Mouse (Mus musculus) kidney, postnatal 36 days (tissue): ENCODE measurements around the gene Mrps22.

Source experiments
- DNase-seq, 2 experiments: peaks; one replicate each; pipeline ENCODE4 v3.0.0; 2021 to 2022; ENCODE audit warnings: mixed read lengths in 2 of 2

Gene Mrps22

GRCm38 (mm10) chr9:98601156-98601836, at the start of gene Mrps22:
Gene Mrps22, minus strand, starts transcription at chr9:98601660.
- peak; percentile 86 for DNase-seq

DNA sequence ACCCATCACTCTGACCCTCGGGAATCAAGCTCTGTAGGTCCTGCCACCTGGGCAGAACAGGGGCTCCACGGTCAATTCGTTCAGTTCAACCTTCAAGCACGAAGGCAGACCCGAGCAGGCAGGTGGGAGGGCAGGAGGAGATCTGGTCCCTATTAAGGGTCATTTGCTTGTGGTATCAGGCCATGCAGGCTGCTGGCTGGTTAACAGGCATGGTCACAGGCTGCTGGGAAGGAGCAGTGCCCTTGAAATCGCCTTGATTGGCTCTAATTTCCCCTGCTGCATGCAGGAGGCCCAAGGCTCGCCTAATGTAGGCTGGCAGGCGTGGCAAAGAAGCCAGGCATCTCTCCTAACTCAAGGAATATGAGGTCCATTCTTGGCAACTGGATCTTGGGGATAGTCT, 49.1 kb upstream of the Mrps22 start:
- no peak for DNase-seq

DNA sequence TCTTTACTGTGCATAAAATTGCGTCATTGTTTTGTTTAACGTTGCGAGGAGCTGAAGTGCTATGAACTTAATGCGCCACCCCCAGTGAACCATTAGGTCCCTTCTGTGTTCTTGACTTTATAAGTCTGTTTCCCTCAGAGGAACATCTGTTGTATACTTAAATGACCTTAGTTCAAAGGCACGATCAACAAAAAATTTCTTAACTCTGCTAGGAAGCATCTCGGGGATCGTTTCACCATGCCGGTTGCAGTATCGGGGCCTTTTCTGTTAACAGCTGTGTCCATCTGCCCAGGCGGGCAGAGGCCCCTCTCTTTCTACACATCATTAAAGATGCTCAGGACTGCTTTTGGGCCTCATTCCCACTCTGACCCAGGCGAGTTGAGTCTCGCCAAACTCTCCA, 46.0 kb upstream of the Mrps22 start:
- no peak for DNase-seq

- peak; percentile 69 to 87 for DNase-seq
Observed at GRCm38 (mm10) chr9:98645750-98646149, 44.3 kb upstream of the Mrps22 start.

- no peak for DNase-seq
Observed at GRCm38 (mm10) chr9:98642126-98642525, 40.7 kb upstream of the Mrps22 start.

- DNase-seq = no peak
Observed at GRCm38 (mm10) chr9:98633287-98634162, 32.1 kb upstream of the Mrps22 start.

GRCm38 (mm10) chr9:98628480-98628879, 27.0 kb upstream of the Mrps22 start:
- DNase-seq = peak in 1 of 2 experiments; percentile 4

DNA sequence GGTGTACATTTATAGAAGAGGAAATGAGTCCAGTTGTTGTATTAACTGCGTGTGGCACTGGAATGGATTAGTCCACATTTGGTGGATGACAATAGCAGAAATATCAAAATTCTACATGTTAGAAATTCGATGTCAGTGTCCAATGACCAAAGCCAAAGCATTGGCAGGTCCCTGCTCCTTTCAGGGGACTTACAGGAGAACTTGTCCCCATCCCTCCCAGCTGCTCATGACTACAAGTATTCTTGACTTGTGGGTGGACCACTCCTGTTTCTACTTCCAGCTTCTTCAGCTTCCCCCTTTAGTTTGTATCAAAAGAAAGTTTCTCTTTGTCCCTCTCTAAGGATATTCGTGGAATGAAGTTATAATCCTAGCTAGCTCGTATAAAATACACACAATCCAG, 3.4 kb upstream of the Mrps22 start:
- DNase-seq = no peak

- no peak for DNase-seq
Observed at GRCm38 (mm10) chr9:98601837-98602359, 438 bp upstream of the Mrps22 start.

DNA sequence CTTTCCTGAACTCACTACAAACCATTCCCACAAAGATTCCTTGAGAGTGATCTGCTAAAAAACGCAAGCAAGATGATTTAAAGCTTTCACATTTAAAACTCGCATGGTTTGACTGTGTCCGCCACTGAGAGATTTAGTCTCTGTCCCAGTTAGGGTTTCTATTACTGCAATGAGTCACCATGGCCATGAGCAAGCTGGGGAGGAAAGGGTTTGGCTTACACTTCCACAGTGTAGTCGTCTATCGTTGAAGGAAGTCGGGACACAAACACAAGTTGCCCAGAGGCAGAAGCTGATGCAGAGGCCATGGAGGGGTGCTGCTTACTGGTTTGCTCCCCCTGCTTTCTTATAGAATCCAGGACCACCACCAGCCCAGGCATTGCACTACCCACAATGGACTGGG, 1.4 kb downstream of the Mrps22 start:
- no peak for DNase-seq

- no peak for DNase-seq
Observed at GRCm38 (mm10) chr9:98583852-98584251, 17.6 kb downstream of the Mrps22 start.

DNA sequence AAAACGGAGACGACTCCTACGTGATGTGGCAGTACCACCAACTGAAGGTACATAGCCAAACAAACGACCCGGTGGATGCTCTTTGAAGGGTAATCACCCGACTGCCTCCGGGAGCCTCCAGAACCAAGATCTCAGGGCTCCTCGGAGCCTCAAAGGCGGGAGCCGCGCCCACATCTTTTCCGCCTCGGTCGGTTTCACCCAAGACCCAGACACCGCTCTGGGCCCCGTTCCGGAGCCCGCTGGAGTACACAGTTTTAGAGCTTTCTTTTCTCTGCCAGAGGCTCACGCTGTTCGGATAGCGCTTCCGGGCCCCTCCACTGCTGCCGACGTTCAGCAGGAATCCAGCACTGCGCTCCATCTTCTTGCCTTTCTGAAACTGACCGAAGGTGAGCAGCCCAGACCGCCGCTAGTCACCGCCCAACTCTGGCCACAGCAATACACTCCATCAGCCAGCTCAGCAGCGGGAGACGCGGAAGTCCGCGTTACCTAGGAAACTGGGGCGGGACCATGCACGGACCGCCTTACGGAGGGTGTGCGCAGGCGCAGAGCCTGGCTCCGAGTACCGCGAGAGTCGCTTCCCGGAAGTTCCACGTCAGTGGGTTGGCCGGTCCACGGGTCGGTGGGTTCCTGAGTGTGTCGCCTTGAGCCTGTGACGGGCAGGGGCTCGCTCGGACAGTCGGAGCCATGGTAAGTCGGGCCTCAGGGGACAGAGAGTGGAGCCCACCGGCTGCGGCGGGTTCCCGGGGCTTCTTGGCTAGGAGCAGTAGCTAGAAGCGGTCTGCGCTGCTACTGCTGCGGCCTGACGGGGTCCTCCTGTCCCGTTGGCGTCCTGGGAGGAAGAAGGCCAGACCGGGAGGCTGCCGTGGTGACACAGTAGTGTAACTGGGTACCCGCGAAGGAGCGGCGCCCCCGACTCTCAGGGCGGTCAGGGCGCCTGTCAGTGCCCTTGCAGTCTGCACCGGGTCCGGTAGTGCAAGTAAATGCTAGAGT, 38.0 kb downstream of the Mrps22 start, which contains the start of gene Copb2:
Gene Copb2, plus strand, starts transcription at position 585 of the 990 bp plus-strand sequence.
- peak; percentile 99 to 100 for DNase-seq

- no peak for DNase-seq
Observed at GRCm38 (mm10) chr9:98544042-98544441, 57.4 kb downstream of the Mrps22 start.
